Mouse (Mus musculus) heart, postnatal 14 days (tissue): ENCODE data around the gene Wnt7b. TPM values are rescaled to one million over a fixed set of nuclear protein-coding genes. Genes with fewer than 3 reads are reported as not detected.

ENCODE experiments used
- DNase-seq, 2 experiments: peaks; one replicate each; pipeline ENCODE4 v3.0.0; 2021 to 2022
- intact Hi-C: fragments of 180-260 bp; cut with DNase I; formaldehyde crosslinking; loops from one replicate; pipeline ENCODE4 v1.15.1; 2025
- total RNA-seq, 2 experiments: library from RNA; stranded (reverse); gene quantifications; 2 replicates each; pipeline ENCODE4 v1.2.3; 2021

Gene Wnt7b
- total RNA-seq, 2 experiments from 2014 or later, result 0.20 to 0.88 TPM

GRCm38 (mm10) chr15:85576110-85576509, 6.2 kb downstream of the Wnt7b start:
- no peak for DNase-seq
- intact Hi-C loops, result no loop called here

GRCm38 (mm10) chr15:85574558-85574957, 7.7 kb downstream of the Wnt7b start:
- DNase-seq, result no peak
- intact Hi-C loops, result no loop called here

- intact Hi-C loops, result no loop called here
- DNase-seq, result no peak
Measured at GRCm38 (mm10) chr15:85574086-85574485, 8.2 kb downstream of the Wnt7b start.

GRCm38 (mm10) chr15:85572619-85573254, 9.5 kb downstream of the Wnt7b start:
- no peak for DNase-seq
- intact Hi-C loops, result no loop called here

- intact Hi-C loops, result no loop called here
- DNase-seq, result no peak
Measured at GRCm38 (mm10) chr15:85569995-85570734, 12.1 kb downstream of the Wnt7b start.

GRCm38 (mm10) chr15:85569167-85569797, 13.0 kb downstream of the Wnt7b start:
- DNase-seq, result no peak
- intact Hi-C loops, result no loop called here

- DNase-seq, result no peak
- intact Hi-C loops, result no loop called here
Measured at GRCm38 (mm10) chr15:85568402-85568801, 13.9 kb downstream of the Wnt7b start.

GRCm38 (mm10) chr15:85564966-85565365, 17.3 kb downstream of the Wnt7b start:
- no peak for DNase-seq
- intact Hi-C loops, result no loop called here

- DNase-seq, result no peak
- intact Hi-C loops, result no loop called here
Measured at GRCm38 (mm10) chr15:85564034-85564769, 18.1 kb downstream of the Wnt7b start.

GRCm38 (mm10) chr15:85561953-85562352, 20.3 kb downstream of the Wnt7b start:
- intact Hi-C loops, result no loop called here
- no peak for DNase-seq

- intact Hi-C loops, result no loop called here
- DNase-seq, result no peak
Measured at GRCm38 (mm10) chr15:85560830-85561229, 21.4 kb downstream of the Wnt7b start.

- DNase-seq, result no peak
- intact Hi-C loops, result no loop called here
Measured at GRCm38 (mm10) chr15:85558840-85559540, 23.3 kb downstream of the Wnt7b start.

- peak; percentile 11 to 25 for DNase-seq
- intact Hi-C loops, result no loop called here
Measured at GRCm38 (mm10) chr15:85555799-85556198, 26.5 kb downstream of the Wnt7b start.

GRCm38 (mm10) chr15:85553421-85553820, 28.9 kb downstream of the Wnt7b start:
- DNase-seq, result no peak
- intact Hi-C loops, result no loop called here

- intact Hi-C loops, result no loop called here
- DNase-seq, result no peak
Measured at GRCm38 (mm10) chr15:85546500-85546899, 35.8 kb downstream of the Wnt7b start.

- DNase-seq, result no peak
- intact Hi-C loops, result no loop called here
Measured at GRCm38 (mm10) chr15:85545369-85545768, 36.9 kb downstream of the Wnt7b start.

- DNase-seq, result no peak
- intact Hi-C loops, result no loop called here
Measured at GRCm38 (mm10) chr15:85538170-85538569, 44.1 kb downstream of the Wnt7b start.

GRCm38 (mm10) chr15:85537151-85537550, 45.1 kb downstream of the Wnt7b start:
- intact Hi-C loops, result no loop called here
- DNase-seq, result no peak

GRCm38 (mm10) chr15:85534646-85535045, 47.6 kb downstream of the Wnt7b start:
- DNase-seq, result no peak
- intact Hi-C loops, result no loop called here

- DNase-seq, result no peak
- intact Hi-C loops, result no loop called here
Measured at GRCm38 (mm10) chr15:85534215-85534614, 48.1 kb downstream of the Wnt7b start.
